Mouse (Mus musculus) adrenal gland (tissue): ENCODE measurements around the gene Eif2b5.
"Not testable (repeated sequence)": the region's sequence is repeated elsewhere in the genome, so short reads cannot be mapped to it uniquely, and the experiment has no call there.

Experiments used
- intact Hi-C: fragments of 180-260 bp; cut with DNase I; formaldehyde crosslinking; loops from one replicate; pipeline ENCODE4 v1.15.1; 2025
- long read RNA-seq, 2 experiments: library from polyadenylated mRNA; unstranded; transcript quantifications; one replicate each; pipeline ENCODE4 v2.0.0; 2020; ENCODE audit warnings: borderline replicate concordance in 1 of 2; ENCODE audit not compliant: insufficient replicate concordance in 1 of 2

Eif2b5 gene
- long read RNA-seq, experiment 1, transcript Eif2b5-201 (16 exons, 2,554 nt): major isoform, 26 of 37 reads
- long read RNA-seq, experiment 1, partial matches to known transcripts: 5 of 37 reads
- long read RNA-seq, experiment 1, other reads (novel, unspliced or antisense): 6 of 37 reads
- long read RNA-seq, experiment 2, transcript Eif2b5-201 (16 exons, 2,554 nt): major isoform, 25 of 38 reads
- long read RNA-seq, experiment 2, partial matches to known transcripts: 6 of 38 reads
- long read RNA-seq, experiment 2, other reads (novel, unspliced or antisense): 7 of 38 reads

DNA sequence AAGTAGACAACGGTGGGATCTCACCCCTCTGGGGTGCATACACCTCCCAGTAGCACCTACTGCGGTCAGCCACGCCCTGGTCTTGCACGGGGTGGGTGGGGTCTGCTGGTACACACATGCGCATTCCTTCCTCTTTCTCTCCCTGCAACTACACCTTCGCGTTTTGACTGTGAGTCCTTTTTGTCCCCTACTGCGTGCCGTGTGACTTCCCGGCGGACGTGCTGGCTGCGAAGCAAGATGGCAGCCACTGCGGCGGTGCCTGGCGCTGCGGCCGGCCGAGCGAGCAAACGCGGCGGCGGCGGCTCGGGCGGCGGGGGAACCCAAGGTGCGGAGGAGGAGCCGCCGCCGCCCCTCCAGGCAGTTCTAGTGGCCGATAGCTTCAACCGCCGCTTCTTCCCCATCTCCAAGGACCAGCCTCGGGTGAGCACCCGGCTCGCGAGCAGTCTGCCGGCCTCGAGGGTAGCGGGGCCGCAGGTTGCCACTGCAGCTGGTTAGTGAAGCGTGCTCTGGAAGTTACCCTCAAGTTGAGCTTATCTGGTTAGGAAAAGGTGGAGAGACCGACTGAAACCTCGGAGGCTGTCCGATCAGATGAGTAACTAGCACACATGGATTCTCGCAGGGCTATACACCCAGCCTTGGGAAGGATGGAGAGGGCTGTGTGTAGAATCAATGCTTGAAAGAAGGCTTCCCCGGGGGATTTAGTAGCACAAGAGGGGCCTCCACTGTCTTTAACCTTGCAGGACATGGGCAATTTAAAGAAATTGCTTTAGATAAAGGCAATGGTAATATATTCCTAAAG is at the start of gene Eif2b5:
Eif2b5 (plus strand) TSS at position 141 of the 799 bp plus-strand sequence.
- intact Hi-C loops: loop anchor here (5.0 kb wide), 2 partner anchors 38 to 268 kb away; partner anchors contain the start of gene Ap2m1

DNA sequence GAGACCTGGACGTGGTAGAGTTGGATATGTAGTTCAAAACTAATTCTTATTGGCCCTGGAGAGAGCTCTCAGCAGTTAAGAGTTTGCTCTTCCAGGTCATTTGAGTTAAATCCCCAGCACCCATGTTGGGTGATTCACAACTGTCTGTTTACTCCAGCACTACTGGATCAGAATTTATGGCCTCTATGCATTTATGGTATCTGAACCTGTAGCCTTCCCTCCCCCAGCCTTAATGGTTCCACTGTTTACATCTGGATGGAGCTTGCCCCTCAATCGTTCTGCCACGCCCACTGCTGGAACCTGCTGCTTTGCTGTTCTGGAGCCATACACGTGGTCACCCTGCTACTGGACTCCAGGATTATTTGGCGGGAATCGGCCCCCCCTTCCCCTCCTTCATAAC is 46.8 kb upstream of the Eif2b5 start:
- intact Hi-C loops: no loop called here

DNA sequence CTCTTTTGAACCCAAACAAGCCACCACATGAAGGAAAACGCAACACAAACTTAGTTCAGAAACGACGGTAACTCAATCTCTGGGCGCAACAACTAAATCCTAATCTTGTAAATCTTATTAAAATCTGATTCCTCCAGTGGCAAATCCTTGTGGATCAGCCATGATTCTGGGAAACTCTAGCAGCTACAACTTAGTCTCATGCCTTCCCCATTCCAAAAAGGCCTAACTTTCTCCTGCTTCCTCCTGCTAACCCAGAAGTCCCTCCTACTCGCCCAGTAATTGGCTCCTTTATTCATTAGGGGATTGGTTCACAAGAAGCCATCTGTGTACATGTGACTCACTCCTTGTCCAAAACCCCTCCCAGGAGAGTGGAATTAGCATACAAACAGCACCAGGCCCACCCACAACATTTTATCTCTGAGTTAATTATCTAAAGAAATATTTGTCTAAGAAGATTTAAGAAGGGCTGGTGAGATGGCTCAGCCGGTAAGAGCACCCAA is 44.4 kb upstream of the Eif2b5 start:
- intact Hi-C loops: no loop called here

DNA sequence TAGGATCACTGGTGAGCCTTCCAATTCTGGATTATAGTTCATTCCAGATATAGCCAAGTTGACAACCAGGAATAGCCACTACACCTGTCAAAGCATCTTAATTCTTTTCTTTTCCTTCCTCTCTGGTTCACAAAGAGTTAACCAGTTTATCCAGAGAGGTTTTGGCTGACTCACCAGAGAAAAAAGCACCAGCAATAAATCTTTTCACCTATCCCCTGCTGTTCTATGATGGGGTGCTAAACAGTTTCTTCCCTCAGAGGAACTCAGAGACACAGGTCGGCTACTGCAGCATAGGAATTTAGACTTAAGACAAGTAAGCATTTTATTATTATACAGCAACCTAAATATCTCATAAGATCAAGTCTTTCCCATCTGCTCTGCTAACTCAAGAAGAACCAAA is 42.5 kb upstream of the Eif2b5 start:
- intact Hi-C loops: no loop called here

DNA sequence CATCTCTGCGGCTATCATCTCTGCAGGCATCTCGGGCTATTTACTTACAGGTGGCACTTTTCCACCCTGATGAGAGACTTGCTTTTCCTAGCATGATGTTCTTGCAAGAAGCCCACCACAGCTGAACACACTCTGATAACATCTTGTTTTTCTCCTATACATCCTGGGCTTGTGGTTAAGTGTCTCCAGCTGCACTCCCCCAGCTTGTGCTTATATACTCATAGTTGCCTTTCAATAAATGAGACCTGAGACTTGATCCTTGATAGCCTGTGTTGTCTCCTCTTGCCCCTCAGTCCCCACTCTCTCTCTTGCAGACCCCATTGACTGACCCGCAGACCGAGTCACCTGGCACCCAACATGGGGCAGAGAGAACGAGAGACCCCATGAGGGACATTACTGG is 39.9 kb upstream of the Eif2b5 start:
- intact Hi-C loops: not testable (repeated sequence)

DNA sequence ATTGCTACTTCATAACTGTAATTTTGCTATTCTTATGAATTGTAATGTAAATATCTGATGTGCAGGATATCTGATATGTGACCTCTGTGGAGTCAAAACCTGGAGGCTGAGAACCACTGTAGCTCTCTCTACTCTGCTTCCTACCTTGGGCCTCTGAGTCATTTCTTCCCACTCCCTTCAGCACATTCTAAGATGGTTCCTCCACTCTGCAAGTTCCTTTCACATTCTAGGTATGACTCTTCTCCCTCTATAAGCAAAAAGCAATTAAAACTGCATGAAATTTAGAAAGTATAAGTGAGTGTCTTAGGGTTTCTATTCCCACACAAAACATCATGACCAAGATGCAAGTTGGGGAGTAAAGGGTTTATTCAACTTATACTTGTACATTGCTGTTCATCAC is 33.9 kb upstream of the Eif2b5 start:
- intact Hi-C loops: no loop called here

DNA sequence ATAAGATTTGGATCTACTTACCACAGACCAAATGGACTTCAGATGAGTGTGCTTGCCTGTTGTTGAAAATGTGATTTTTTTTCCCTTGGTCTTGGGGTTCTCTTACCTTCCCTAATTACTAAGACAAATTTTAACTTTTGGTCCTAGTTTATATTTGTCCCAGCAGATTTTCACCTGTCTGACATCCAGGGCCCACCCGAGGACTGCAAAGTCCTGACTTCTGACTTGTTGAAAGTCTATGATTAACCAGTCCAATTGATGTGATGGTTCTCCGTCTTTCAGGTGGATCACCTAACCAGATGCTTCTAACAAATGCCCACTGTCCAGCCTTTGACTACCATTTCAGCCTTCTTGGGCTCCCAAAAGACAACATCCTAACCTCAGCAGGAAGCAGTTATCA is 27.6 kb upstream of the Eif2b5 start:
- intact Hi-C loops: no loop called here

DNA sequence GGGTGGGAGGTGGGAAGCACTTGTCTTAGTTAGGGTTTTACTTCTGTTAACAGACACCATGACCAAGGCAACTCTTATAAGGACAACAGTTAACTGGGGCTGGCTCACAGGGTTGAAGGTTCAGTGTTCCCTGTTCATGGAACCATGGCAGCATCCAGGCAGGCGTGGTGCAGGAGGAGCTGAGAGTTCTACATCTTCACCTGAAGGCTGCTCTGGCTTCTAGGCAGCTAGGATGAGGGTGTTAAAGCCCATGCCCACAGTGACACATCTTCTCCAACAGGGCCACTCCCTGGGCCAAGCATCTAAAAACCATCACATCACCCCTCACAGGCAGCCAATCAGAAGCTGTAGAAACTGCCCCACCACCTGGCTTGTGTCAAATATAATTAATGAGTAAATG is 26.9 kb upstream of the Eif2b5 start:
- intact Hi-C loops: no loop called here

DNA sequence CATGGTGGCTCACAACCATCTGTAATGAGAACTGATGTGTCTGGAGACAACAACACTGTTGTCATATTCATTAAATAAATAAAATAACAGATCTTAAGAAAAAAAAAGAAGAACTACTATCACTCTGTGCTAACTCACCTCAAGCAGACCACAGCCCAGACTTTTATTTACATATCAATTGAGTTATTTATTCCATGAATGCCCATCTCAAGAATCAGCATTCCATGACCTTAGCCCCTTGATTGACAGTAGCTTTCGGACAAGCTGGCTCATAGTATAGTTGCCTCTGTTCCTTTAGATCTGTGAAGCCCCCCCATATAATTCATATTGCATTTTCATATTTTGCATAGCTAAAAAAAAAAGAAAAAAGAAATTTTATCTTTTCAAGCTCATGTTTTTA is 24.9 kb upstream of the Eif2b5 start:
- intact Hi-C loops: no loop called here

DNA sequence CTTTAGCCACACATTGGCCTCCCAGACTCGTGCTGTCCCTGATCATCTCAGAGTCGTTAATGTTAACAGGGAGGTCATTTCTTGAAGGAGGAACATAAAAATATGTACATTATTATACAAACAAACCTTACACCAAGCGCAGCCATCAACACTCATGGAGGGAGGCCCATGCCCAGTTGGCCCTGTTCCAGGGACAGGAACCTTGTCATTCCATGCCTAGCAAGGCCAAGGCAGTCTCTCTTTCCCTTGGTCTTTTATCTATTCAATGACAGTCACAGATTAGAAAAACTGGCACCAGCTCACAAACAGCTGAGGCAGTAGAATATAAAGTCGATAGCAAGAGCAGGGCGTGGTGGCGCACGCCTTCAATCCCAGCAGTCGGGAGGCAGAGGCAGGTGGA is 24.4 kb upstream of the Eif2b5 start:
- intact Hi-C loops: no loop called here

DNA sequence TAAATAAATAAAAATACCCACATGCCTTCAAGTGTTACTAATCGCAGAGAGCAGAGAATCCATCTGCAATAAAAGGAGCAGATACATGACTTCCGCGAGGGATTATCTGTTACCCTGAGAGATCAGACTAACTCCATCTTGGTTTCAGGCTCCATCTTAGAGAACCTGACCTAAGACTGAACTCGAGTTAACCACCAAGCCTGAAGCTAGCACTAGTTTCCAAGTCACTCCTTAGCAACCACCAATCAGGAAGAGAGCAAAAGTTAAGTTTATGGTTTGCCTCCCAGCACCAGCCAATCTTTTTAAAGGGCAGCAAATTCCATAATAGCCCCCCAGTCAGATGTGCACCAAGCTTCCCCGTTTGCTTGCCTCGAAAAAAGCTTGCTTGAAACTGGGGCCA is 23.8 kb upstream of the Eif2b5 start:
- intact Hi-C loops: loop anchor here (5.0 kb wide), 1 partner anchor 47 kb away; the partner anchor contains the start of gene Abcc5

DNA sequence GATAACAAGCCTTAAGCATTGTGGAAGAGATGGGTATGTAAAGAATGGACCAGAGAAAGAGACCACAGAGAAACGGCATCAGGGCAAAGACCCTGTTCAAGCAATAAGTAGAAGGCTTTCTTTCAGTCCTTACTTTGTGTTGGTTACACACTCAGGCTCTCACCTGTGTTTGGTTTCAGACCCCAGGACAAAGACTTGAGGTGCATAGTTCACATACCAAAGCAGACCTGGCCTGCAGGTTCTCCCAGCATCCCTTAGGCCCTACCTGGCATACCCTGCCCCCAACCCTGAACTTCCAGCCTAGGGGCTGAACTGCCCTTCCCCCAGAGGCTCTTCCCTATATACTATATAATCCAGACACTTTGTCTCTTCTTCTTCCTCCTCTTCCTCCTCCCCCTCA is 23.3 kb upstream of the Eif2b5 start:
- intact Hi-C loops: loop anchor here (5.0 kb wide), 1 partner anchor 48 kb away; the partner anchor contains the start of gene Abcc5

DNA sequence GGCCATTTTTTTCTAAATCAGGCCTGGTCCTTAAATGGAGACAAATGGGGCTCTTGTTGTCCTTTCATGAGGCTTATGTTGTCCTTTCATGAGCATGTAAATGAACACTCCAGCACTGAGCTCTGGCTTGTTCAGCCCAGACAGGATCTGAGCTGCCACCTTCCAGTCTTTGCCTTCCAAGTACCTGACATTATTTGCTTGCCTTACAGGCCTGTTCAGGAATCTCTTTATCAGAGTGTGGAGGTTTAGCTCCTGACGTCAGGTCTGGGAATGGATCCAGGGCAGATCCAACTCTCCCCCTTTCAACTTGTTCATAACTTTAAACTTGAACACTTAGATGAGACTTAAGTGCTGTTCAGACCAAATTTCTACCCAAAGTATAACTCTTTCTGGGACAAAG is 21.8 kb upstream of the Eif2b5 start:
- intact Hi-C loops: loop anchor here (5.0 kb wide), 1 partner anchor 50 kb away; the partner anchor contains the start of gene Abcc5

DNA sequence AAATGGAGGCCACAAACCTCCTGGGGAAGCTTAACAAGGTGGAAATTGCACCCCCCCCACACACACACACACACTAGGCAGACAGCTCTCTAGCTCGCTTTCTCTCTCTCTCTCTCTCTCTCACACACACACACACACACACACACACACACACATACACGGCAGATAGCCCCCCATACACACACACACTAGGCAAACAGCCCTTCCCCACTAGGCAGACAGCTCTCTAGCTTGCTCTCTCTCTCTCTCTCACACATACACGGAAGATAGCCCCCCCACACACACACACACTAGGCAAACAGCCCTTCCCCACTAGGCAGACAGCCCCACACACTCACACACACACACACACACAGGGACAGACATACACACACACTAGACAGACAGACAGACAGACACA is 21.3 kb upstream of the Eif2b5 start:
- intact Hi-C loops: loop anchor here (5.0 kb wide), 1 partner anchor 50 kb away; the partner anchor contains the start of gene Abcc5

DNA sequence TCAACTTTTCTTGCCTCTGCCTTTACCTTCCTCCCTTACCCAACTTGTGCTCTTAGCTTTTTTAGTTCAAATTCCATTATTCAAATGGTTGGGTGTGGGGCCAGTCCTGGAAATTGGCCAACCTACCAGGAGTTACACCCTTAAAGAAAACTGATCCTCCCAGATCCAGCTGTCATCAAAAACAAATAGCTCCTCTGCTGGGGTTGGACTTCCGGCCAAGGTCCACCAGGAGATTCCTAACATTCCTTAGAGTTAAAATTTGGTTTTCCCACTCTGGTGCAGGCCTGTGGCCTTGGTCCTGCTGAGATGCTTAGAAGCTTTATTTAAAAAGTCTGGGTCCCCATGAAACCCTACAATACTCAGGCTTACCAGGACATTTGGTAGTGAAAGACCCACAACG is 20.1 kb upstream of the Eif2b5 start:
- intact Hi-C loops: loop anchor here (5.0 kb wide), 1 partner anchor 51 kb away; the partner anchor contains the start of gene Abcc5

DNA sequence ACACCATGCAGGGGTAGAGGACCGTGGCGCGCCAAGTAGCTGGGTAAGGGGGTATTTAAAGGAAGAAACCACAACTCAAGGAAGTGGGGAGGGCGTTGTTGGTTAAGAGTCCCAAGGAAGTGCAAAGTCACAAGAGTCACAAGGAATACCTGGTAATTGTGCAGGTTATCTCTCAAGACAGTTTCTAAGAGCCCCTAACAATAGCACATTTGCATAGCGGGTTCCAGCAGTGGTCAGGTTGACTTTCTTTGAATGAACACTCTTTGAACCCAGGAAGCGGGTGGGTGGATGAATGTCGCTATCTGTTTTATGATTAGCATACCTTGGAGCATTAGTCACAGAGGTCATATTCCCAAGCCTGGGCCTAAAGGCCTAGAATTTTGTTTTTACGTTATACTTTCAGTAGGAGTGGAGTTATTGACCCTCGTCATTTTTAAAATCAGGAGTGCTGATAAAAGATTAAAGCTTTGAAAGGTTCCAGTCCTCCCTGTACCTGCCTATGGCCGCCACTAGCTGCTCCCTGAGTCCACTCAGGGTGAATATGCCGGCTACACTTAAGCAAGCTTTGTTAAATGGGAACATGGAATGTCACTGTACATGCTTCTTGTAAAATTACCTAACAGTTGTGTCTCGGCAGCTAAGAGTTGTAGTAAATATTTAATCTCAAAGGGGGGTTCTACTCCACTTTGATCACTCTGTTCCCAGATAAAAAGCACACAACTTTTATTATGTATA is 19.4 kb upstream of the Eif2b5 start:
- intact Hi-C loops: loop anchor here (5.0 kb wide), 1 partner anchor 52 kb away; the partner anchor contains the start of gene Abcc5

DNA sequence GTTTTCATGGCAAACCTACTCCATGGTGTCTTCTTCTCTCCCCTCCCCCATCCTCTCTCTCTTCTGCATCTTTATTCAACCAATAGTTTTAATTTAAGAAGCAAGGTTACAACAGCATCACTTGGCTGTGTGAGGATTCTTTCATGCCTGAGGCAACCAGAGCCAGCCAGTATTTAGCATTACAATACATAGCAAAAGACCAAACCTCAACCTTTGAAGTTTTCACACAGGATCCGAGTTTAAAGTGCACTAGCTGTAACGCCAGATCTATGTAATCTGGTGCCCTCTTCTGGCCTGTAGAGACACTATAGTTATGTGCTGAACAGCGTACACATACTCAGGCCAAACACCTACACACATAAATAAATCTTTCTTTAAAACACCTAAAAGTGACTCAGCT is 18.5 kb upstream of the Eif2b5 start:
- intact Hi-C loops: loop anchor here (10.0 kb wide), 2 partner anchors 135 to 245 kb away; no protein-coding TSS in a partner anchor

DNA sequence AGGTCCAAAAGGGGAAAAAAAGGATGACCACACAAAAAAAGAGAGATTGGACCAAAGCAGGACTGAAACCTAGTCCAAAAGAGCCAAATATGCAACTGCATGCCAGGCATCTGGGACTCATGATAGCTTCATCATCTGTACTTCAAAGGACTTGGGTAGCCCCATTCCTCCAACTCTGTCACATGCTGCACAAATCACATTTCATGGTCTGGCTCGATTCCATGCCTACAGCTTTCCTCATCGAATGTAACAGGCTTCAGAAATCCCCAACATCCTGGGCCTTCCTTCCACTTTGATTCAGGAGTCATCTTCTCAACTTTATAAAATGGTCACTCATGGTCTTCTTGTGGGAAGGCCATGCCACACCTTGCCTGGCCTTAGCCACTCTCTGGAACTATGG is 16.9 kb upstream of the Eif2b5 start:
- intact Hi-C loops: loop anchor here (10.0 kb wide), 2 partner anchors 137 to 247 kb away; no protein-coding TSS in a partner anchor

DNA sequence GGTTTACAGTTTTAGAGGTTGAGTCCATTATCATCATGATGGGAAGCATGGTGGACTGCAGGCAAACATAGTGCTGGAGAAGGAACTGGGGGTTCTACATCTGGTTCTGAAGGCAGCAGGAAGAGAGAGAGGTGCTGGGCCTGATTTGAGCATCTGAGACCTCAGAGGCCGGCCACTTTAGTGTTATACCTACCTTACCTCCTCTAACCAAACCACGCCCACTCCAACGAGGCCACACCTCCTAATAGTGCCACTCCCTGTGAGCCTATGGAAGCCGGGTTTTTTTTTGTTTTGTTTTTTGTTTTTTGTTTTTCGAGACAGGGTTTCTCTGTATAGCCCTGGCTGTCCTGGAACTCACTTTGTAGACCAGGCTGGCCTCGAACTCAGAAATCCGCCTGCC is 14.9 kb upstream of the Eif2b5 start:
- intact Hi-C loops: loop anchor here (10.0 kb wide), 2 partner anchors 139 to 249 kb away; no protein-coding TSS in a partner anchor

DNA sequence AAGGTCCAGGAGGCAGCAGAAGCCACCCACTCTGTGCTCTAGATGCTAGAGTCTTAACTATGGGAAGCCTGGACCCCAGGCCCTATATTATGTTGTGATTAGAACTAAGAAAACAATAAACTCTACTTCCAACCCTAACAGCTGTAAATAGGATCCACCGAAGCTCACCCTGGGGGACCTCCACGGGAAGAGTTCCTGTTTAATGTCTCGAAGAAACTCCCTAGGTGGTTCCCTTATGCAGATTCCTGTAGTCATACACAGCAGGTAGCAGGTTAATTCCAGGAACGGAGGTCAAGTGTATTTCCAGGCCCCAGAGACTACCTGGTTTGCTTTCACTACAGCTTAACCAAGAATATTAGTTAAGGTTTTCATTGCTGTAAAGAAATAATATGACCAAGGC is 13.6 kb upstream of the Eif2b5 start:
- intact Hi-C loops: loop anchor here (10.0 kb wide), 2 partner anchors 140 to 250 kb away; no protein-coding TSS in a partner anchor

DNA sequence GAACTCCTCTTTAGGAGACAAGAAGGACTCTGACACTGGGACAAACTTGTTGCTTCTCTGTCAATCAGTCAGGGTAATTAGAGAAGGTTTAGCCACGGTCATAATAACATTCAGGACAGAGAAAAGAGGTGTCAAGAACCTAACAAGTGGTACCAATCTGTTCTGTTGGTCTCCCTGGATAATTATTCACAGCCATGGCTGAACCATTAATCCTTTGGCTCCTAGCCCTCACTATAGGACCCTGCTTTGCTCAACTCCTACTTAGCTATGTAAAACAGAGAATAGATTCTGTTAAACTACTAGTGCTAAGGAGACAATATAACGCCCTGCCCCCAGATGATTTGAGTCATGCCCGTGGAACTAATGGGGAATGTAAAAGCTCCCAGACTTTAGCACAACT is 12.6 kb upstream of the Eif2b5 start:
- intact Hi-C loops: loop anchor here (10.0 kb wide), 2 partner anchors 141 to 251 kb away; no protein-coding TSS in a partner anchor
